Mouse (Mus musculus) neutrophil, adult 5-6 weeks (primary cell): ENCODE data around the gene Ammecr1. TPM values are rescaled to one million over a fixed set of nuclear protein-coding genes. Genes with fewer than 3 reads are reported as not detected.

Experiments used
- total RNA-seq: library from RNA; stranded (forward); fragments of 200-1000 nt; gene quantifications from 2 replicates; pipeline ENCODE4 v1.2.3, GENCODE M21; 2017

Gene Ammecr1
- total RNA-seq, 1 experiment from 2014 or later, result 4.3 TPM

Other genes with a start within 250 kb of the Ammecr1 start
- gene Rtl9, start 132.9 kb upstream of the Ammecr1 start, total RNA-seq, result 0.12 TPM in 1 of 2 replicates, not detected in the other